Mouse (Mus musculus) brown adipose tissue, adult 24 weeks (tissue): ENCODE measurements around the gene Mrps9. TPM values are rescaled to one million over a fixed set of nuclear protein-coding genes. Genes with fewer than 3 reads are reported as not detected.

Experiments
- H3K27ac ChIP-seq: fragments of 200-500 bp; replicated peaks from 2 replicates; pipeline ENCODE4 v1.5.1; 2012; ENCODE audit warnings: low read depth, mild to moderate bottlenecking, low read length
- H3K4me1 ChIP-seq: fragments of 200-500 bp; 2 replicates; pipeline ENCODE4 v1.6.1; 2012; ENCODE audit warnings: low read length, mixed read lengths; ENCODE audit not compliant: control insufficient read depth, insufficient read depth, insufficient read length
- H3K4me3 ChIP-seq: fragments of 200-500 bp; 2 replicates; pipeline ENCODE4 v1.5.1; 2012; ENCODE audit warnings: low read depth, mild to moderate bottlenecking, low read length, moderate library complexity; ENCODE audit not compliant: insufficient read depth
- polyA plus RNA-seq: library from polyadenylated mRNA; stranded (reverse); fragments of >200 nt; gene quantifications from 2 replicates; pipeline ENCODE4 v1.2.4, GENCODE M21; 2012; ENCODE audit not compliant: missing spikeins, insufficient read depth, insufficient read length

Mrps9 gene
- polyA plus RNA-seq, 1 experiment = 82.6 TPM

DNA sequence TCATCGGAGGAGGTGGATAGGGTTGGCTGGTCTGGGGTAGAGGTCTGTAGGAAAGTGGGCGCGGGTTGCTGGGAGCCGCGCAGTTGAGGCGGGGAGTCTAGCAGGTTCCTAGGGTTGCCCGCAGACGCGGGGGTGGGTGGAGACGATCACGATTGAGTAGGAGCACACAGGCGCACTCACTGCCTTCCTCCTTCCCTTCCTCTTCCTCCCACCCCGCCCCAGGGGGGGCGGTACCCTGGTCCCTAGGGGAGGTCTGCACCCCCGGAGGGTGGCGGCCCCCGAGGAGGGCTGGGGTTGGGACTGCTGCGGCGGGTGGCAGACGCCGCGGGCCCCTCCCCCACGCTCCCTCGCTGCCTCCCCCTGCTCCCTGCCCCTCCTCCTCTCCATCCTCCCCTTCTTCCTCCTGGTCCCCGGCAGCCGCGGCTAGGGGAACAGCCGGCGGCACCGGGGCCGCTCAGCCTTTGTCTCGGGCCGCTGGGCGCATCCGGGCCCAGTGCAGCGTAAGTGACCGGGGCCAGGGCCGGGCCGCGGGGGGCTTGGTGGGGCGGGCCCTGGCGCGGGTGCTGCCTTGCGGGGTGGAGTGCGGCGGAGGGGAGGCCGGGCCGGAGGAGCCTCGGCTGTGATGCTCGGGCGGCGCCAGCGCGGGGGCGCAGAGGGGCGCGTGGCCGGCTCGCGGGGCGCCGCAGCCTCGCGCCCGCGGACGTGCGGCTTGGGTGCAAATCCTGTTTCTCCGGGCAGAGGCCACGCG is 101.9 kb downstream of the Mrps9 start, which contains the start of gene Gpr45:
Gene Gpr45 (plus strand): TSS at position 139 of the 748 bp plus-strand sequence.
- Histone ChIP-seq H3K4me3 (peak within 1 kb of the TSS; percentile 33), H3K4me1 (no peaks in the 10 kb centered on the region; the same call in 1 of the 2 replicates), H3K27ac (no peak within 1 kb of the TSS)

GRCm38 (mm10) chr1:42953482-42953822 is 102.4 kb downstream of the Mrps9 start:
- Histone ChIP-seq H3K27ac (no peak overlapping the region), H3K4me1 (no peaks in the 10 kb centered on the region; the same call in 1 of the 2 replicates), H3K4me3 (peak overlapping the region; percentile 33)

Other genes with a start within 250 kb of the Mrps9 start
- gene Pou3f3, start 155.5 kb upstream of the Mrps9 start, polyA plus RNA-seq = not detected in 2 replicates
- not detected in 2 replicates for gene Gpr45, start 101.6 kb downstream of the Mrps9 start, polyA plus RNA-seq
- 10.9 and 13.0 TPM in 2 replicates for gene Tgfbrap1, start 247.4 kb downstream of the Mrps9 start, polyA plus RNA-seq
- 10.5 and 12.2 TPM in 2 replicates for gene AI597479, start 247.5 kb downstream of the Mrps9 start, polyA plus RNA-seq